Mouse (Mus musculus) hindbrain, embryonic 11.5 days (tissue): Measurements from ENCODE around the gene Pmm2. TPM values are rescaled to one million over a fixed set of nuclear protein-coding genes. Genes with fewer than 3 reads are reported as not detected.

Experiments used
- ATAC-seq: fragments of 200-750 bp; cut with Nextera tagmentation; 2 replicates; pipeline ENCODE4 v1.8.0; 2017; ENCODE audit warnings: mild to moderate bottlenecking, moderate TSS enrichment, moderate library complexity; ENCODE audit not compliant: low FRiP score
- DNase-seq: peaks from one replicate; pipeline ENCODE4 v3.0.0-alpha.2; 2015; ENCODE audit warnings: low spot score
- H3K27ac ChIP-seq: fragments of 300-500 bp; sonication (generic); 2 replicates; pipeline ENCODE4 v1.5.1; 2014; ENCODE audit warnings: mild to moderate bottlenecking, low read depth, low read length
- H3K27me3 ChIP-seq: fragments of 300-500 bp; sonication (generic); 2 replicates; pipeline ENCODE4 v1.6.1; 2014; ENCODE audit warnings: mild to moderate bottlenecking, low read length, moderate library complexity, mixed read lengths; ENCODE audit not compliant: control insufficient read depth, insufficient read depth
- H3K36me3 ChIP-seq: fragments of 300-500 bp; sonication (generic); 2 replicates; pipeline ENCODE4 v1.6.1; 2014; ENCODE audit warnings: mild to moderate bottlenecking, low read length, moderate library complexity, mixed read lengths; ENCODE audit not compliant: control insufficient read depth, insufficient read depth
- H3K4me1 ChIP-seq: fragments of 300-500 bp; sonication (generic); replicated peaks from 2 replicates; pipeline ENCODE4 v1.6.1; 2014; ENCODE audit warnings: low read length, mixed read lengths; ENCODE audit not compliant: control insufficient read depth, insufficient read depth
- H3K4me2 ChIP-seq: fragments of 300-500 bp; sonication (generic); replicated peaks from 2 replicates; pipeline ENCODE4 v1.6.1; 2014; ENCODE audit warnings: mild to moderate bottlenecking, low read depth, low read length
- H3K4me3 ChIP-seq: fragments of 300-500 bp; sonication (generic); 2 replicates; pipeline ENCODE4 v1.5.1; 2014; ENCODE audit warnings: low read depth, low read length
- H3K9ac ChIP-seq: fragments of 300-500 bp; sonication (generic); 2 replicates; pipeline ENCODE4 v1.6.1; 2014; ENCODE audit warnings: low read depth, low read length
- H3K9me3 ChIP-seq: fragments of 300-500 bp; sonication (generic); 2 replicates; pipeline ENCODE4 v1.6.1; 2016; ENCODE audit warnings: low read length; ENCODE audit not compliant: control insufficient read depth
- WGBS: fragments of 180-500 bp; shearing (Covaris S2); extraction: QIAGEN DNeasy Blood & Tissue Kit; methylation state at CpG from one replicate; pipeline ENCODE4 v1.1.7; 2014; 5-methylcytosine and 5-hydroxymethylcytosine counted together
- polyA plus RNA-seq: library from polyadenylated mRNA; unstranded; fragments of >200 nt; fragmentation: Nextera tagmentation; extraction: Ambion mirVana; gene quantifications from 2 replicates; pipeline ENCODE4 v1.2.1, GENCODE M21; 2014

Gene Pmm2
- polyA plus RNA-seq, 1 experiment from 2014 or later, result 43.3 TPM

- Histone ChIP-seq H3K27me3 (no peaks in the 10 kb centered on the region), H3K4me3 (no peak overlapping the region), H3K9ac (no peak overlapping the region), H3K4me1 (no peaks in the 10 kb centered on the region), H3K9me3 (no peaks in the 10 kb centered on the region), H3K4me2 (no peak overlapping the region), H3K27ac (no peak overlapping the region), H3K36me3 (peaks cover 2% of the 10 kb centered on the region; the same call in 1 of the 2 replicates)
- ATAC-seq, result no peak
- 69% methylated on average over 2 of the region's 2 CpGs for whole genome bisulfite sequencing
- DNase-seq, result peak; percentile 45
These were observed 6.4 kb downstream of the Pmm2 start for GRCm38 (mm10) chr16:8643855-8644254.

GRCm38 (mm10) chr16:8645546-8645945 is 8.1 kb downstream of the Pmm2 start:
- no peak overlapping the region for H3K9ac ChIP-seq
- peaks cover 2% of the 10 kb centered on the region; the same call in 1 of the 2 replicates for H3K36me3 ChIP-seq

GRCm38 (mm10) chr16:8650007-8650406 is 12.5 kb downstream of the Pmm2 start:
- no peaks in the 10 kb centered on the region for H3K4me1 ChIP-seq
- no peak overlapping the region for H3K4me3 ChIP-seq
- ATAC-seq, result no peak
- H3K27ac ChIP-seq, result no peak overlapping the region
- H3K27me3 ChIP-seq, result no peaks in the 10 kb centered on the region
- peaks cover 2% of the 10 kb centered on the region; the same call in 1 of the 2 replicates for H3K36me3 ChIP-seq
- WGBS, result 96% methylated on average over 3 of the region's 3 CpGs
- no peaks in the 10 kb centered on the region for H3K9me3 ChIP-seq
- H3K9ac ChIP-seq, result no peak overlapping the region
- H3K4me2 ChIP-seq, result no peak overlapping the region
- DNase-seq, result no peak

More at GRCm38 (mm10) chr16:8645546-8645945, 8.1 kb downstream of the Pmm2 start:
- DNase-seq (no peak), ATAC-seq (no peak)
- Histone ChIP-seq H3K27ac (no peak overlapping the region), H3K4me1 (no peaks in the 10 kb centered on the region), H3K9me3 (no peaks in the 10 kb centered on the region), H3K4me3 (no peak overlapping the region), H3K4me2 (no peak overlapping the region), H3K27me3 (no peaks in the 10 kb centered on the region)
- 90% methylated on average over 6 of the region's 6 CpGs for WGBS

GRCm38 (mm10) chr16:8655108-8655507 is 17.6 kb downstream of the Pmm2 start:
- H3K4me3 ChIP-seq, result no peak overlapping the region
- H3K27ac ChIP-seq, result no peak overlapping the region
- H3K27me3 ChIP-seq, result no peaks in the 10 kb centered on the region
- no peaks in the 10 kb centered on the region for H3K4me1 ChIP-seq
- peaks cover 5% of the 10 kb centered on the region; the same call in 1 of the 2 replicates for H3K36me3 ChIP-seq
- no peak overlapping the region for H3K4me2 ChIP-seq
- H3K9ac ChIP-seq, result no peak overlapping the region
- ATAC-seq (no peak), DNase-seq (no peak)
- H3K9me3 ChIP-seq, result no peaks in the 10 kb centered on the region
- 88% methylated on average over 6 of the region's 6 CpGs for WGBS

- no peaks in the 10 kb centered on the region for H3K4me1 ChIP-seq
- H3K4me2 ChIP-seq, result no peak overlapping the region
- 87% methylated on average over 9 of the region's 9 CpGs for WGBS
- H3K27ac ChIP-seq, result no peak overlapping the region
- peaks cover 5% of the 10 kb centered on the region; the same call in 1 of the 2 replicates for H3K36me3 ChIP-seq
- ATAC-seq (no peak), DNase-seq (no peak)
- no peak overlapping the region for H3K4me3 ChIP-seq
- no peak overlapping the region for H3K9ac ChIP-seq
- no peaks in the 10 kb centered on the region for H3K9me3 ChIP-seq
- H3K27me3 ChIP-seq, result no peaks in the 10 kb centered on the region
These were observed 18.1 kb downstream of the Pmm2 start for GRCm38 (mm10) chr16:8655599-8655998.

- DNase-seq (no peak), ATAC-seq (no peak)
- no peak overlapping the region for H3K27ac ChIP-seq
- H3K4me3 ChIP-seq, result no peak overlapping the region
- H3K36me3 ChIP-seq, result peaks cover 5% of the 10 kb centered on the region; the same call in 1 of the 2 replicates
- no peaks in the 10 kb centered on the region for H3K9me3 ChIP-seq
- no peak overlapping the region for H3K4me2 ChIP-seq
- H3K9ac ChIP-seq, result no peak overlapping the region
- H3K27me3 ChIP-seq, result no peaks in the 10 kb centered on the region
- 85% methylated on average over 2 of the region's 2 CpGs for WGBS
- no peaks in the 10 kb centered on the region for H3K4me1 ChIP-seq
These were observed 18.8 kb downstream of the Pmm2 start for GRCm38 (mm10) chr16:8656256-8656655.

GRCm38 (mm10) chr16:8658349-8658748 is 20.9 kb downstream of the Pmm2 start:
- DNase-seq (no peak), ATAC-seq (no peak)
- Histone ChIP-seq H3K9ac (no peak overlapping the region), H3K27me3 (no peaks in the 10 kb centered on the region), H3K9me3 (no peaks in the 10 kb centered on the region), H3K4me1 (no peaks in the 10 kb centered on the region), H3K27ac (no peak overlapping the region), H3K4me2 (no peak overlapping the region), H3K36me3 (peaks cover 9% of the 10 kb centered on the region; the same call in 1 of the 2 replicates), H3K4me3 (no peak overlapping the region)
- 85% methylated on average over 4 of the region's 4 CpGs for WGBS

GRCm38 (mm10) chr16:8658764-8659163 is 21.3 kb downstream of the Pmm2 start:
- H3K9me3 ChIP-seq, result no peaks in the 10 kb centered on the region
- no peak overlapping the region for H3K4me3 ChIP-seq
- H3K36me3 ChIP-seq, result peaks cover 9% of the 10 kb centered on the region; the same call in 1 of the 2 replicates
- 89% methylated on average over 4 of the region's 4 CpGs for WGBS
- no peak for DNase-seq
- H3K27me3 ChIP-seq, result no peaks in the 10 kb centered on the region
- H3K4me1 ChIP-seq, result no peaks in the 10 kb centered on the region
- no peak overlapping the region for H3K27ac ChIP-seq
- no peak overlapping the region for H3K9ac ChIP-seq
- no peak overlapping the region for H3K4me2 ChIP-seq
- ATAC-seq, result no peak

- no peak overlapping the region for H3K9ac ChIP-seq
- H3K4me3 ChIP-seq, result no peak overlapping the region
- no peak overlapping the region for H3K4me2 ChIP-seq
- H3K9me3 ChIP-seq, result no peaks in the 10 kb centered on the region
- DNase-seq (no peak), ATAC-seq (no peak)
- H3K4me1 ChIP-seq, result peaks cover 6% of the 10 kb centered on the region; the same call in 1 of the 2 replicates
- H3K36me3 ChIP-seq, result peaks cover 9% of the 10 kb centered on the region; the same call in 1 of the 2 replicates
- no peak overlapping the region for H3K27ac ChIP-seq
- H3K27me3 ChIP-seq, result no peaks in the 10 kb centered on the region
- 76% methylated on average over 2 of the region's 2 CpGs for WGBS
These were observed 25.5 kb downstream of the Pmm2 start for GRCm38 (mm10) chr16:8663022-8663421.
